Mouse (Mus musculus): ENCODE data around the gene Bclaf1.

Gene Bclaf1

DNA sequence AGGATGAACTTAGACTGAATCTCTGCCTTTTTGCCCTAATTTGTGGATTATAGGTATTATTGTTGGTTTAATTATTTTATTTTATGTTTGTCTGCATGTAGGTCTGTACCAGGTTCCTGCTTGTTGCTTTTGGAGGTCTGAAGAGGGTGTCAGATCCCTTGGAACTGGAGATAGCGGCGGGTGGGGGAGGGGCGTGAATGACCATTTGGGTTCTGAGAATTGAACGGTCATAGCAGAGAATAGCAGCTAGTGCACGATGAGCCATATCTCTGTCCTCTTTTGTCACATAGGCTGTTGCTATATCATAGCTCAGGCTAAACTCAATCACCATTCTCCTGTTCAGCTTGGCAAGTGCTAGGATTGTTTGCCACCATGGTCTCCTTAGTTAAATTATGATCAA is 5.2 kb downstream of the Bclaf1 start:
- no peak for DNase-seq (ENCODE audit: low read depth)

DNA sequence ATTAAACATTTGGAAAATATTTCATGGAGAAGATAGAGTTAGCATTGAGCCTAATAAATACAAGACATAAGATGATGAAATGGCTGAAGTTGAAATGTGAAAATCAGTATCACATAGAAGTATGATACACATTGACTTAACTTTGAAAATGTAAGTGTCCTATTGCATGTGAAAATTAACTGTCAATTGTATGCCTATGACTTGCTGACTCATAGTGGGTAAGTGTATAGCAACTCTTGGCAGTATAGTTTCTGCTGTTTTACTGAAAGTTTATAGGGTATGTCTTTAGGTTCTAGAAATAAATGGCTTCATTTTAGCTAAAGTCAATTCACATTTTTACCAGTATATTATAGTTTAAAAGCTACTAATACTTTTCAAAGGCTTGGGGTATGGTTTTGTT is 14.0 kb downstream of the Bclaf1 start:
- DNase-seq (ENCODE audit: low read depth), result no peak

DNA sequence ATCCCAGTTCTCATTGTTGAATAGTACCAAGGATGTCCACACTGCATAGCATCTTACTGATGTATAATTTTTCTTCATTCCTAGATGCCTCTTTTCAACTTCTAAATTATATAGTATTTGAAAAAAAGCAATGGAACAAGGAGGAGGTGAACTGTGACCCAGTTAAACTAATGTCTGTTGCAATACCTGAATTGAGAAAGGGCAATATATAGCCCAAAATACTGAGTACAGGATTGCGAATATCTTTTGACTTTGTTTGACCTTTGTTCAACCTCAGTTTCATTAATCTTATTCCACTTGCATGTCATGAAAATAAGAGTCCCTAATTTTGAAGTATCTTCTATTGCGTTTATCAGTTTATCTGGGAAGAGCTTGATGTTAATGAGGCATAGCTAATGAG is 19.0 kb downstream of the Bclaf1 start:
- DNase-seq (ENCODE audit: low read depth), result no peak

DNA sequence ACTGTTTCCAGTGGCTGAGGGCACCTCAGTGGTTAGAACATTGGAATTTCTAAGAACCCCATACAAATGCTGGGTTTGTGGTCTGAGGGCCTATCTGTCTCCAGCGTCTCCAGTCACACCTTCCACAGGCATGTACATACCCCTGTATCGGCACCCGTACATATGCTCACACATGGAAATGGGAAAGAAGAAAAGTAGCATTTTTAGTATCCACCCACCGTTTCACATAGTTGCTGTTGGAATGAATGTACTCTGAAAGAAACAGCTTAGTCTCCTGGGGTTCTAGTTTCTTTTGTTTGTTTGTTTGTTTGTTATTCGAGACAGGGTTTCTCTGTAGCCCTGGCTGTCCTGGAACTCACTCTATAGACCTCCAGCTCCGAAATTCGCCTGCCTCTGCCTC is 25.6 kb downstream of the Bclaf1 start:
- no peak for DNase-seq (ENCODE audit: low read depth)

DNA sequence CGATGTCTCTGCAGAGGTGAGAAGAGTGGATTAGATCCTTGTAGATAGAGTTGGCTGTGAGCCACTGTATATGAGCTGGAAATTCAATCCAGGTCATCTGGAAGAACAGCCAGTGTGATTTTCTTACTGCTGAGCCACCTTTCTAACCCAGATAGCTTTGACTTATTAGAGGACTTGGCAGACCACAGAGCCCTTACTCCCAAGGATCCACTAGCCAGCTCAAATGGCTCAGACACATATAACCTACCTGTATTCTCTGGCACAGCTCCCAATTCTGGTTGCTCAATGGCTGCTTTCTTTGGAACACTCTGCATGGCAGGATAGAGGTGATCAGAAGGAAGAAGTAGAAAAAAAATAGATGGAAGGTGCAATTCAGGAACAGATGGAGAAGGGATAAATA is 33.5 kb downstream of the Bclaf1 start:
- no peak for DNase-seq (ENCODE audit: low read depth)

DNA sequence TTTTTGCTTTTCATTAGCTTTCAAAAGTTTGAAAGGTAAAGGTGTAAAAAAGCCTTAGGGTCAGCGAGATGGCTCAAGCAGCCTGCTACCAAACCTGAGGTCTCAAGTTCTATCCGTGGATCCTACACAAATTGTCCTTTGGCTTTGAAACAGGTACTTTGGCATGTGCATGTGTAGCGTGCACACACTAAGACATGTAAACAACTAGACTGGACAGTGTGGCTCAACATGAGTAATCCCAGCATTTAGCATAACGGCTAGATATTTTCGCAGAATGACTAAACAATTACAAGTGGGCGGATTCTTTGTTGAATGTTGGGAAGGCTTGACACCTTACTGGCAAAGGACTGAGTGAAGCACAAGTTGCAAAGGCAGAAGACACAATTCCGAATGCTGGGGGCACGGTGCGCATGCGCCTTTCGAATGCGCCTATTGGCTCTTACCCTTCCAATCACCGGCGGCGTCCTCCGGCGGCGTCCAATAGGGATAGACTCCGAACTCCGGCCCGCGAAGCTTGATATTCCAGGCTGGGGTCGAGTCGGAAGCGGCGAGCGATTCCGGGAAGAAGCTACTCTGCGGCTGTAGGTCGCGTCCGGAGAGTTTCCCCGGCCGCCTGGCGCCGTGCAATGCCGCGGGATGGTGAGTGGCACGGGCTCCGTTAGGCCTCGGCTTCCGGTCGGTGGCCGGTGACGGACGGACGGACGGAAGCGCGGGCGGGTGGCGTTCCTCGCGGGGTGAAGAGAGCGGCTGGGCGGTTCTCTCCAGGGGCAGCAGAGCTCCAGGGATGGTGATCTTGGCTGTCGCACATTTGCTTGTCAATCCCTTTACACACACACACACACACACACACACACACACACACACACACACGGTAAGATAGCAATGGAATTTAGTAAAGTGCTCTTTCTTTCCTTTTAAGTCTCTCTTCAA is 35.3 kb downstream of the Bclaf1 start, which contains the start of gene Mtfr2:
Gene Mtfr2 (plus strand): TSS at position 486 of the 930 bp plus-strand sequence.
- DNase-seq (ENCODE audit: low read depth), result peak; percentile 96

DNA sequence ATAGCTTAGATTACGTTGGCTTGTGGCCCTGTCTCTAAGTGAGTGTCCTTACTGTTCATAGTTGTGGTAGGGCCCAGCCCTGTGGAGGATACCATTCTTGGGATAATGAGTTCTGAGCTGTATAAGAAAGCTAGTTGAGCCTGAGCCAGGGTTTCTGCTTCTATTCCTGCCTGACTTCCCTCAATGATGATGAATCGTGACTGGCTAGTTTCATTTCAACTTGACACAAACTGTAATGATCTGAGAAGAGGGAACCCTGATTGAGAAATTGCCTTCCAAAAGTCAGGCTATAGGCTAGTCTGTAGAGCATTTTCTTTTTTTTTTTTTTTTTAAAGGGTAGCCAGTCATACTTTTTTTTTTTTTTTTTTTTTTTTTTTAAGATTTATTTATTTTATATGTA is 36.6 kb downstream of the Bclaf1 start:
- DNase-seq (ENCODE audit: low read depth), result no peak

DNA sequence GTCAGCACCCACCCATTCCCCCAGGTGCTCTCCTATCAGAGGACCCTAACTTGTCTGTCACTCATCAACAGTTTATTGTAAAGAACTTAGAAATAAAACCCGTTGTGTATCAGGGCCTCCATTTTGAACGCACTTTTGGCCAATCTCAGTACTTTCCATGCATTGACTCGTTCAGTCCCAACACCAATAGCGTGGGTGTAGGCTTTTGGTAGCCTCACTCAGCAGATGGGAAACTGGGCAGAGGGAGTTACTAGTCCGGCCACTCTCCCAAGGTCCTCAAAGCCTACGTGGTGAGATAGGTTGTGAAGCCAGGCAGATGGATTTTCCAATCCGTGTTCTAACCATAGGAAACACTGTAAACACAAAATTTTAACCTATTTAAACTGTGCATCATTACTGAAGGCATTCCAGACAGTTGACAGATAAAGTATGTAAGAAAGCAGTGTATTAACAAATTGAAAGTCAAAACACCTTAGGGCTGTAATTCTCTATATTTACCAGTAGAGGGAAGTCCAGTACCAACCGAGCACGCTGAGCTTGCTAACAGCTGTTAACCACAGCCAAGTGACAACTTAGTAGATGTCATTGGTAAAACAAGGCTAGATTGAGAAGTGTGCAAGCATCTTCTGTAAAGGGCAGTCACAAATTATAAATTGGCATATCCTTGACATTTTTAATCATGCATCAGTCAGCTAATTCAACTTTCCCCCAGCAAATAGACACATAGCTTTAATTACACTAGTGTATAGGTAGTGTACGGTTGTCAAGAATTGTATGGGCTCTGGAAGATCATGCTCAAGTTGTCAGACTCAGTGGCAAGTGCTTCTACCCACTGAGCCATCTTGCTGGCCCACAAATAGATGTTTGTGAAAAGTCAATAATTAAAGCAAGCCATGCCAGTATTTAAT is 49.5 kb downstream of the Bclaf1 start:
- DNase-seq (ENCODE audit: low read depth), result peak; percentile 62

DNA sequence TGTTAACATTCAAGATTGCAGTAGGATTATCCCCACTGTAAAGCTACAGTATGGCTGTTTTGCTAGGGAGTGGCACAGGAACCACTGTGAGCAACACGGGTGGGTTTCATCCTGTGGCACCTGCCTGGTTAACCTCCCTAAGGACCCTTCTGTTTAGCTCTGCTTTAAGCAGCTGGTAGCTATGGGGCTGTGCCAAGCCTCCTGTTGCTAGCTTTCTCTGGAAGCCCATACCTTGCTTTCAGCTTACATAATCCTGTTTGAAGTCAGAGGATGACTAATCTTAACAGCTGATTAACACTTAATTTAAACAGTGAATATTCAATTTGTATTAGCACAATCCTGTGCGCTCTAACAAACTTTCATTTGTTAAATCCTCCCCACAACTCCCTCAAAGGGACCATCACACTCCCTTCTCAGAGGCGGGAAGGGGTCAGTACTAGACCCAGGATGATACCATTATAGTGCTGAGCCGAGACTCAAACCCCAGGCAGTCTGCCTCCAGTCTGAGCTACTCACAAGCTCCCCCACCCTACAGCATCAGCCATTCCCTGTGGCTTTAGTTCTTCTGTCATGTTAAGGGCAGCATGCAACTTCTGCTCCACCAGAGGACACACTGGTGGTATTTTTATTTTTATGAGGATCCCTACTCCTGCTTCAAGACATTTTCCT is 50.3 kb downstream of the Bclaf1 start:
- no peak for DNase-seq (ENCODE audit: low read depth)

DNA sequence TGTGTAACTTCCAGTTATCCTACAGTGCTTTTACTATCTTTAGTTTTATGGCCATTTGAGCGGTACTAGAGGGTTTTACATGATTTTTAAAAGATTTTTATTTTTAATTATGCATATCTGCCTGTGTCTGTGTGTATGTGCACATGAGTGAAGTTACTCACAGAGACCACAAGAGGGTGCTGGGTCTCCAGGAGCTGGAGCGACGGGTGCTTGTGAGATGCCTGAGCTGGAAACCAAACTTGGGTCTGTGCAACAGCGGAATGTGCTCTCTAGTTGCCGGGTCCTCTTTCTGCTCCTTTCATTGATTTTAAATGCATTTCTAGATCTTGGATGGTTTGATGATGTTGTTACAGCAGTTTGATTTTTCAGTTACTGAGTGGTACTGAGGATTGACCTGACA is 59.8 kb downstream of the Bclaf1 start:
- DNase-seq (ENCODE audit: low read depth), result no peak

DNA sequence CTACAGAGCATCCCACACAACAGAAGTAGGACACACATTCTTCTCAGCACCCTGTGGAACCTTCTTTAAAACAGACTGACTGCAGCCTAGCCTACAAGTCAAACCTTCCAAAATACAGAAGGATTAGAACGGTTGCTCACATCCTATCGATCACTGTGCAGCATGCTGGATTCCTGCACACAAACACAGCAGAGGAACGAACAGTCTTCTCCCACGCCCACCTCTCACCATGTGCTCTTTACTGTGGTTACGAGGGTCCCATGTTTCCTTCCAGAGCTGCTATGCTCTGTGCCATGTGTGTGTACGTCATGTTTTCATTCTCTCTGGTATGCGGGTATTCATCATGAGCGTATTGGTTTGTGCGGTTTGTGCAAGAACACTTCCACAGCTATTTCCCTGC is 65.4 kb downstream of the Bclaf1 start:
- no peak for DNase-seq (ENCODE audit: low read depth)

DNA sequence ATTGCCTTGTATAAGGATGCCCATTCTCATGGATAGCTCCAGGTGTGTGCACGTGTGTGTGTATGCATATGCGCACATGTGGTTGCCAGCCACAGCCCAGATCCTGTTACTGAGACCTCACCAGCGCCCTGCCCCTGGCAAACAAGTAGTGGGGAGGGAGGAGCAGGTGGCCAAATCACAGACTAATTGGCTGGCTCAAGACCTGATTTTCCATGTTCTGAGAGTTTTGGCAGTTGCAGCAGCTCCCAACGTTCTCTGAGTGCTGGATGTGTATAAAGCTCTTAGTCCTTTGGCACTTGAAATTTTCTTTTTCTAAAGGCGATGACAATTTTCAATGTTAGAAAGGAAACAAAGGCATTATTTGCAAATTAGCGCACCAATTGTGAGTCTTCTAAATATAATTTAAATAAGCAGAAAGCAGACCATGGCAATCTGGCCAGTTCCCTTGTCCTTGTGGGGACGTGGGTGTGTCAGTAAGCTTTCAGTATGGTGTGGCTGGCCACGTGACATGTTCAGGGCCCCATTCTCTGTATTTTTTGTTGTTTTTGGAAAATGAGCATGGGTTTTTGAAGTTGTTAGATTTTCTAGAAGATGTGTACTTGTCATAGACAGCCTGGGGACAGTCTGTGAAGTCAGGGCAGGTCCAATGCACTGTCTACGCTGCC is 66.9 kb downstream of the Bclaf1 start:
- no peak for DNase-seq (ENCODE audit: low read depth)

DNA sequence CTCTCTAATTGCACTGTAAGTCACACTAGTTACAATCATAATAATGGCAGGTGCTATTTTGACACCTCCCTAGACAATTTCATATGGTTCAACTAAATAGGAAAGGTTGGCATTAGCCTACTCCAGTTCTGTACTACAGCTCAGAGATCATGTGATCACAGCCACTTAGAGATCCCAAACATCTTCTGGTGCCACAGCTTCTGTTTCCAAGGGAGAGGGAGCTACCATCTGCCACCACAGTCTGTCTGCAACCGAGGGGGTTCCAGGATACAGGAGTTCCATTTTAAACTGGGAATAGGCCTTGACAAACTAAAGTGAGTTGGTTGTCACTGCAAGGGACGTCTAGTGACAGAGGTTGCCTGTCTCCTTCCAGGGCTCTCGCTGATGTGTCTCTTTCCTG is 68.5 kb downstream of the Bclaf1 start:
- no peak for DNase-seq (ENCODE audit: low read depth)

DNA sequence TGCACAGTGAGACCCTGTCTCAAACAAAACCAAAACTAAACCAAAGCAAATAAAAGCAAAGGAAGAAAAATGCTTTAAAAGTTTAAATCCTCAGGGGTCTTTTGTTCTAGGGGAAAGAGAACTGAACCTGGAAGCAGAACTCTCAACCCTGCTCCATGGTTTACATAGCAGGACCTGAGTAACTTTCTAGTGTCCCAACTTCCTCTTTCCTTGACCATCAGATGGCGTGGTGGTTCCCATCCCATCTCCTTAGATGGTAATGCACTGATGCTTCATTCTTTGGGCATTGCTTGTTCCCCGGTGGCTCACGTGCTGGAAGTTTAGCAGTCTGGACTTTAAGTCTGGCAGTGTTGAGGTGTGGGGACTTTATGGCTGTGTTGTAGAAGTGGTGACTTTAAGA is 69.1 kb downstream of the Bclaf1 start:
- DNase-seq (ENCODE audit: low read depth), result no peak

DNA sequence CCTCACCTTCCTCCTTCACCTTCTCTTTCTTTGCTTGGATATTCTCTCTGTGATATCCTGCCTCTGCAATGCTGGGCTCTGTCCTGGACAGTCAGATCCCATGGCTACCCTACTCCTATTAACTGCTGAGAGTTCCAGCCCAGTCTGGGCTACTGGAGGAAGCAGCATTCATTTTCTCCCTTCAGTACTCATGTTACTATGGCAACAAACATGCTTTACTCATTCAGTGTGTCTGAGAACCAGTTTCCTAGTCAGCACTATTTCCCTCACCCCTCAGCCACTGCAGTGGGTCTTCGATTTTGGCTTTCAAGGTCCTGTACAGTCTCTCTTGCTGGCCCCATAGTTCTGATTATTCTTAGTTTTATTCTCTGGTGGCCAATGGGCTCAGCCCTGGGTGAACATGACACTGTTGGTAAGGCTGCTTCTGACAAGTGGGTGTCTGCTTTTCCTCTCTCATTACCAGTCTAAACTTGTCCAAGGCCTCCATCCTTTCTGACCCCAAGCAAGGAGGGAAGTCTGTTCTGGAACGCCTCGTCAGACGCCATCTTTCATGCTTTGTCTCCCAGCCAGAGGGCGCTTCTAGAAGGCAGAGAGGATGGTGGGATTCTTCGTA is 70.6 kb downstream of the Bclaf1 start:
- DNase-seq (ENCODE audit: low read depth), result no peak

DNA sequence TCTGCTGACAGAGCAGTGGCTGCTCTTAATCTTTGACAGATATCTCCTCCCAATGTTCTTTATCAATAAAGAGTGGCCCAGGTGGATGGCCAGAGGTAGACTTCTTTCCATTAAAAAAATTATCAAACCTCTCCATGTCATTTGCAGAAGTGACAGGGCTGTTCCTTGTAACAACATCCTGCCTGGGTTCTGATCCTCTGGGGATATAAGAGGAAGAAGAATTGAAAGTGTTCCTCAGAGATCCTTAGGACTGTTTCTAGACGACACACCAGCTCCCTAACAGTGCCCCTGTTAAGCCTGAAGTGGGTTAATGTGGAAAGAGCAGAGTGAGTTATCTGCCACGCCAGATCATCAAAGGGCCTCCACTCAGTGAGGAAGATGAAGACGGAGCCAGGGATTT is 78.3 kb downstream of the Bclaf1 start:
- no peak for DNase-seq (ENCODE audit: low read depth)

All from naive thymus-derived CD4-positive, alpha-beta T cell, adult 2 months (primary cell).